Mouse (Mus musculus) spleen, adult 2 months (tissue): Measurements from ENCODE around the gene Esr1.

ENCODE experiments used
- CTCF ChIP-seq: fragments of 200-500 bp; IDR thresholded peaks from 2 replicates; pipeline ENCODE4 v1.5.1; 2011; ENCODE audit warnings: mild to moderate bottlenecking, inconsistent platforms; ENCODE audit not compliant: insufficient read depth, insufficient read length, insufficient replicate concordance; ENCODE audit errors: extremely low read depth
- POLR2A ChIP-seq: fragments of 200-500 bp; IDR thresholded peaks from 2 replicates; pipeline ENCODE4 v1.6.1; 2011; ENCODE audit warnings: low read depth, low read length, inconsistent platforms

GRCm38 (mm10) chr10:4598244-4598842 lies 13.1 kb upstream of the Esr1 start:
- TF ChIP-seq POLR2A (no peak), CTCF (peak; percentile 35; the same call in 1 of the 2 replicates)
